Mouse (Mus musculus) stomach, embryonic 14.5 days (tissue): ENCODE measurements around the gene Xlr4b. TPM values are rescaled to one million over a fixed set of nuclear protein-coding genes. Genes with fewer than 3 reads are reported as not detected.
"Not testable (repeated sequence)": the region's sequence is repeated elsewhere in the genome, so short reads cannot be mapped to it uniquely, and the experiment has no call there.

Experiments used
- ATAC-seq: fragments of 200-750 bp; cut with Nextera tagmentation; 2 replicates; pipeline ENCODE4 v1.8.0; 2017; ENCODE audit warnings: low read depth, moderate TSS enrichment; ENCODE audit not compliant: insufficient number of reproducible peaks, insufficient read depth, low FRiP score
- H3K27ac ChIP-seq: fragments of 300-500 bp; sonication (generic); 2 replicates; pipeline ENCODE4 v1.5.1; 2014; ENCODE audit warnings: mild to moderate bottlenecking, low read length, moderate library complexity, mixed read lengths
- H3K27me3 ChIP-seq: fragments of 300-500 bp; sonication (generic); 2 replicates; pipeline ENCODE4 v1.6.1; 2014; ENCODE audit warnings: low read length, control low read depth, mixed read lengths; ENCODE audit not compliant: control insufficient read depth, insufficient read depth
- H3K36me3 ChIP-seq: fragments of 300-500 bp; sonication (generic); 2 replicates; pipeline ENCODE4 v1.6.1; 2014; ENCODE audit warnings: mild to moderate bottlenecking, control low read depth, low read length, moderate library complexity, mixed read lengths; ENCODE audit not compliant: control insufficient read depth, insufficient read depth
- H3K4me1 ChIP-seq: fragments of 300-500 bp; sonication (generic); 2 replicates; pipeline ENCODE4 v1.6.1; 2014; ENCODE audit warnings: low read length, control low read depth, mixed read lengths; ENCODE audit not compliant: control insufficient read depth, insufficient read depth
- H3K4me2 ChIP-seq: fragments of 300-500 bp; sonication (generic); replicated peaks from 2 replicates; pipeline ENCODE4 v1.6.1; 2014; ENCODE audit warnings: low read depth, low read length, control low read depth
- H3K4me3 ChIP-seq: fragments of 300-500 bp; sonication (generic); 2 replicates; pipeline ENCODE4 v1.5.1; 2014; ENCODE audit warnings: low read depth, low read length, control low read depth
- H3K9ac ChIP-seq: fragments of 300-500 bp; sonication (generic); replicated peaks from 2 replicates; pipeline ENCODE4 v1.6.1; 2014; ENCODE audit warnings: low read depth, mild to moderate bottlenecking, control low read depth, low read length, moderate library complexity, mixed read lengths
- H3K9me3 ChIP-seq: fragments of 300-500 bp; sonication (generic); 2 replicates; pipeline ENCODE4 v1.6.1; 2016; ENCODE audit warnings: low read depth, low read length, control low read depth; ENCODE audit not compliant: control insufficient read depth
- WGBS: fragments of 180-500 bp; shearing (Covaris S2); extraction: QIAGEN DNeasy Blood & Tissue Kit; methylation state at CpG from one replicate; pipeline ENCODE4 v1.1.7; 2014; 5-methylcytosine and 5-hydroxymethylcytosine counted together
- polyA plus RNA-seq: library from polyadenylated mRNA; unstranded; fragments of >200 nt; fragmentation: Nextera tagmentation; extraction: Ambion mirVana; gene quantifications from 2 replicates; pipeline ENCODE4 v1.2.1, GENCODE M21; 2014

Xlr4b gene
- polyA plus RNA-seq, 1 experiment from 2014 or later = 1.1 TPM

GRCm38 (mm10) chrX:73262428-73262827 lies 48.3 kb downstream of the Xlr4b start:
- not testable (repeated sequence) for H3K4me1 ChIP-seq
- WGBS = 96% methylated on average over 1 of the region's 2 CpGs

GRCm38 (mm10) chrX:73265270-73265669 lies 51.1 kb downstream of the Xlr4b start, which contains the start of gene Xlr3c:
Gene Xlr3c, minus strand, starts transcription at chrX:73265390.
- H3K4me2 ChIP-seq, H3K9ac ChIP-seq, H3K9me3 ChIP-seq, H3K4me3 ChIP-seq, H3K4me1 ChIP-seq, H3K36me3 ChIP-seq, H3K27me3 ChIP-seq, ATAC-seq, H3K27ac ChIP-seq: not testable (repeated sequence)
- WGBS = 85% methylated on average over 14 of the region's 14 CpGs

More at GRCm38 (mm10) chrX:73262428-73262827, 48.3 kb downstream of the Xlr4b start:
- H3K36me3 ChIP-seq, H3K4me3 ChIP-seq, H3K27me3 ChIP-seq, H3K9ac ChIP-seq, ATAC-seq, H3K4me2 ChIP-seq, H3K9me3 ChIP-seq, H3K27ac ChIP-seq: not testable (repeated sequence)

Other genes with a start within 250 kb of the Xlr4b start
- 10.3 and 13.4 TPM in 2 replicates for gene Zfp185, start 227.0 kb upstream of the Xlr4b start, polyA plus RNA-seq
- not detected in 2 replicates for gene Pnma5, start 177.2 kb upstream of the Xlr4b start, polyA plus RNA-seq
- 0.27 TPM in 1 of 2 replicates, not detected in the other for gene Pnma3, start 149.5 kb upstream of the Xlr4b start, polyA plus RNA-seq
- 0.31 and 1.5 TPM in 2 replicates for gene Xlr4a, start 131.9 kb upstream of the Xlr4b start, polyA plus RNA-seq
- gene Xlr3a, start 117.2 kb upstream of the Xlr4b start, polyA plus RNA-seq = 3.3 and 7.9 TPM in 2 replicates
- gene Gm14685, start 97.3 kb upstream of the Xlr4b start, polyA plus RNA-seq = not detected in 2 replicates
- gene Xlr5b, start 65.5 kb upstream of the Xlr4b start, polyA plus RNA-seq = not detected in 2 replicates
- gene DXBay18, start 64.9 kb upstream of the Xlr4b start, polyA plus RNA-seq = not detected in 2 replicates
- not detected in 2 replicates for gene Spin2d, start 37.3 kb upstream of the Xlr4b start, polyA plus RNA-seq
- 5.5 and 11.3 TPM in 2 replicates for gene Xlr3b, start 22.1 kb upstream of the Xlr4b start, polyA plus RNA-seq
- gene F8a, start 14.0 kb downstream of the Xlr4b start, polyA plus RNA-seq = 12.2 and 12.9 TPM in 2 replicates
- not detected in 2 replicates for gene Xlr4c, start 28.8 kb downstream of the Xlr4b start, polyA plus RNA-seq
- gene Xlr3c, start 51.1 kb downstream of the Xlr4b start, polyA plus RNA-seq = not detected in 2 replicates
- 0.16 TPM in 1 of 2 replicates, not detected in the other for gene Xlr5a, start 78.6 kb downstream of the Xlr4b start, polyA plus RNA-seq
- gene Xlr5c, start 78.6 kb downstream of the Xlr4b start, polyA plus RNA-seq = not detected in 2 replicates
- gene Gm45015, start 122.5 kb downstream of the Xlr4b start, polyA plus RNA-seq = not detected in 2 replicates
- gene Zfp275, start 128.3 kb downstream of the Xlr4b start, polyA plus RNA-seq = 17.4 and 21.2 TPM in 2 replicates
- gene Gm18336, start 184.4 kb downstream of the Xlr4b start, polyA plus RNA-seq = not detected in 2 replicates
- gene Zfp92, start 196.8 kb downstream of the Xlr4b start, polyA plus RNA-seq = 0.09 and 0.11 TPM in 2 replicates
- 0.25 TPM in 1 of 2 replicates, not detected in the other for gene Trex2, start 221.0 kb downstream of the Xlr4b start, polyA plus RNA-seq
- 50.1 and 57.5 TPM in 2 replicates for gene Haus7, start 244.7 kb downstream of the Xlr4b start, polyA plus RNA-seq